Mouse (Mus musculus) embryonic facial prominence, embryonic 13.5 days (tissue): Measurements from ENCODE around the gene Fam208b. TPM values are rescaled to one million over a fixed set of nuclear protein-coding genes. Genes with fewer than 3 reads are reported as not detected.

Source experiments
- ATAC-seq: fragments of 200-750 bp; cut with Nextera tagmentation; 2 replicates; pipeline ENCODE4 v1.8.0; 2017; ENCODE audit warnings: low read depth; ENCODE audit not compliant: insufficient number of reproducible peaks, insufficient read depth, low FRiP score, low TSS enrichment
- H3K27ac ChIP-seq: fragments of 300-500 bp; sonication (generic); 2 replicates; pipeline ENCODE4 v1.5.1; 2015; ENCODE audit warnings: moderate library complexity, mild to moderate bottlenecking, inconsistent platforms
- H3K27me3 ChIP-seq: fragments of 300-500 bp; sonication (generic); 2 replicates; pipeline ENCODE4 v1.6.1; 2015; ENCODE audit warnings: mild to moderate bottlenecking, inconsistent platforms
- H3K36me3 ChIP-seq: fragments of 300-500 bp; sonication (generic); 2 replicates; pipeline ENCODE4 v1.6.1; 2015; ENCODE audit warnings: mild to moderate bottlenecking, inconsistent platforms
- H3K4me1 ChIP-seq: fragments of 300-500 bp; sonication (generic); 2 replicates; pipeline ENCODE4 v1.6.1; 2015; ENCODE audit warnings: inconsistent platforms
- H3K4me2 ChIP-seq: fragments of 300-500 bp; sonication (generic); 2 replicates; pipeline ENCODE4 v1.6.1; 2015; ENCODE audit warnings: moderate library complexity, mild to moderate bottlenecking, inconsistent platforms
- H3K4me3 ChIP-seq: fragments of 300-500 bp; sonication (generic); 2 replicates; pipeline ENCODE4 v1.5.1; 2015; ENCODE audit warnings: mild to moderate bottlenecking, inconsistent platforms
- H3K9ac ChIP-seq: fragments of 300-500 bp; sonication (generic); 2 replicates; pipeline ENCODE4 v1.6.1; 2015; ENCODE audit warnings: mild to moderate bottlenecking, inconsistent platforms
- H3K9me3 ChIP-seq: fragments of 300-500 bp; sonication (generic); 2 replicates; pipeline ENCODE4 v1.6.1; 2016; ENCODE audit warnings: inconsistent platforms
- WGBS: fragments of 180-500 bp; shearing (Covaris S2); methylation state at CpG from one replicate; pipeline ENCODE4 v1.1.7; 2015; ENCODE audit warnings: mixed read lengths; 5-methylcytosine and 5-hydroxymethylcytosine counted together
- polyA plus RNA-seq: library from polyadenylated mRNA; unstranded; fragments of >200 nt; fragmentation: Nextera tagmentation; extraction: Ambion mirVana; gene quantifications from 2 replicates; pipeline ENCODE4 v1.2.1, GENCODE M21; 2015

Gene Fam208b
- polyA plus RNA-seq, result 23.4 and 25.0 TPM in 2 replicates

DNA sequence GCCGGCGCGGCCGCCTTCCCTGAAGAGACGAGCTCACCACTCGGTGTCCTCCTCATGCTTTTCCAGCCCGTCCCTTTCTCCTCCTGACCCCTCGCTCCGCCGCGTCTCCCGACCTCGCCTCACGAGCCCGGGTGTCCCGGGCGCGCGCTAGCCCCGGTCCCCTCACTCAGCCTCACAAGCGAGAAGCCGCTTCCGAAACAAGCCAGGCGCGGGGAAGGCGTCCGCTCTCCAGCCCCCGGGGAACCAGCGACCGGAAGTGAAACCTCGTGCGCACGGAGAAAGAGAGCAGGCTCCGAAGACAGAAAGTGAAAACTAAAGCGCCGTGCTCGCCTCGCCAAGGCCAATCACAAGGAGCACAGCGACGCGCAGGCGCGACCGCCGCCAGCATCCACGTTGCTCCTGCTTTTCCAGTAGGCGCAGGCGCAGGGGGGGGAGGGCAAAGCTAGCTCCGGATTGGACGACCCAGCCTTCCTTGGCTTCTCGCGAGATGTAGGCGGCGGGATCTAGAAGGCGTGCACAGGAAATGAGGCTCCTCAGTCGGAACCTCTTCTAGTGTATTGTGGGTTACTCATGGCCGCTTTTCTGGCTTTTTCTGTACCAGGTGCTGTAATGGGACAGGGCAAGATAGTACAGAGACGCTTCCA lies at the start of gene Fam208b:
Gene Fam208b, minus strand, starts transcription at position 314 of the 644 bp plus-strand sequence.
- no peaks in the 10 kb centered on the region for H3K9me3 ChIP-seq
- peak; percentile 99 for ATAC-seq
- H3K4me2 ChIP-seq, result peak within 1 kb of the TSS; percentile 70
- peak within 1 kb of the TSS; percentile 96 for H3K4me3 ChIP-seq
- H3K27ac ChIP-seq, result peak within 1 kb of the TSS; percentile 96
- H3K36me3 ChIP-seq, result no peaks in the 10 kb centered on the region
- H3K9ac ChIP-seq, result peak within 1 kb of the TSS; percentile 92
- peaks cover 5% of the 10 kb centered on the region; the same call in 1 of the 2 replicates for H3K27me3 ChIP-seq
- WGBS, result under 1% methylated on average over 58 of the region's 58 CpGs
- no peaks in the 10 kb centered on the region for H3K4me1 ChIP-seq

GRCm38 (mm10) chr13:3659163-3660160 lies 48.6 kb upstream of the Fam208b start:
- Histone ChIP-seq H3K4me3 (no peak overlapping the region), H3K36me3 (no peaks in the 10 kb centered on the region), H3K27ac (no peak overlapping the region), H3K27me3 (no peaks in the 10 kb centered on the region), H3K9me3 (no peaks in the 10 kb centered on the region), H3K4me1 (no peaks in the 10 kb centered on the region), H3K4me2 (no peak overlapping the region), H3K9ac (no peak overlapping the region)
- 68% methylated on average over 16 of the region's 16 CpGs for WGBS
- no peak for ATAC-seq

DNA sequence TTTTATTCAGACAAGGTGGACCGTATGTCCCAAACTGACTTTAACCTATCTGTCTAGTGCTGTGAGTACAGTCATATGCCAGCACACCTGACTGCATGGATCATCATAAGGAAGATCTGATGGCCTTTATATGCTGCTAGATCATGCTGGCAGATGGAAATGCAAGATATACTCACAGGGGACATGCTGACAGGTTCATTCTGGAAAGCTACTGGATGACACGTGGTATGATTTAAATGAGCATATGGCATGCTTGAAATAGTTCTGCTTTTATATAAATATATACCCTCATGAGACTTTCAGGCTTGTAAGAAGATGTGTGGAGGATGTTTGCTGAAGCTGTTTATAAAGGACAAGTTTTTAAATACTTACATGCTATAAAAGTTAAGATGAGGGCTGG lies 43.5 kb upstream of the Fam208b start:
- H3K27ac ChIP-seq, result no peak overlapping the region
- H3K4me1 ChIP-seq, result no peaks in the 10 kb centered on the region
- ATAC-seq, result no peak
- H3K9ac ChIP-seq, result no peak overlapping the region
- H3K4me2 ChIP-seq, result no peak overlapping the region
- peaks cover 26% of the 10 kb centered on the region for H3K36me3 ChIP-seq
- WGBS, result 85% methylated on average over 2 of the region's 2 CpGs
- no peaks in the 10 kb centered on the region for H3K27me3 ChIP-seq
- H3K9me3 ChIP-seq, result no peaks in the 10 kb centered on the region
- H3K4me3 ChIP-seq, result no peak overlapping the region

DNA sequence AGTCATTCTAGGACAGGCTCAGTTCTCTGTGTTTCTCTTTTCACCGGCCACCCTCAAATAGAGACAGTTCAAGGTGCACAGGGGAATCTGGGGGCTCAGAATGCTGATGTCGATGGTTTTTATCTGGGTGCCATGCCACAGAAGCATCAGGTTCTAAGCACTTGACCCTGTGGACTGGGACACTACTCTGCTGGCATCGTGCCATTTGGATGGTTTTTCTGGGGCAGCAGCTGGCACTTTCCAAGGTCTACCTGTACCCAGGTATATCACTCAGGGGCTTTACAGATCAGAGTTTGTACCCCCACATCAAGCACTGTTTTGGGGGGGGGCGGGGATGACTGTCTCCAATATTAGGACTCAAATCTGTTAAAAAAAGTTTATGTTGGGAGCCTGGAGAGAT lies 39.7 kb upstream of the Fam208b start:
- H3K4me3 ChIP-seq, result no peak overlapping the region
- no peaks in the 10 kb centered on the region for H3K4me1 ChIP-seq
- H3K27me3 ChIP-seq, result no peaks in the 10 kb centered on the region
- no peak overlapping the region for H3K9ac ChIP-seq
- peaks cover 43% of the 10 kb centered on the region for H3K36me3 ChIP-seq
- no peaks in the 10 kb centered on the region for H3K9me3 ChIP-seq
- H3K4me2 ChIP-seq, result no peak overlapping the region
- WGBS, result 91% methylated on average over 4 of the region's 4 CpGs
- ATAC-seq, result no peak
- H3K27ac ChIP-seq, result no peak overlapping the region

DNA sequence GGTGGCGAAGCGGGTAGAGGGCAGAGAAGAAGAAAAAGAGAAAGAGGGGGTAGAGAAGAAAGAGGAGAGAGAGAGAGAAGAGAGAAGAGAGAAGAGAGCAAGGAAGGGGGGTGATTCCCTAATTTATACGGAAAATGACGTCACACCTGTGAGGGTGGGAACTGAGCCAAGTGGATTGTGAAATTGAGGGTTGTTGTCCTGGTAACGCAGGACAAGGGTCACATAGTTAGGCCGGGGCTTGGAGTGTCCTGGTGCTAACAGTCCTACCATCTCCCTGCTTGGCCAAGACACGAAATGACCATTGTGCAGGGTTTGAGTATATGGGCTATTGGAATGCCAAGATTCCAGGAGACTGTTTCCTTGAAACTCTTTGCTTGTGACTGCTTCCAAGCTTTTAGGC lies 35.7 kb upstream of the Fam208b start:
- H3K27ac ChIP-seq, result no peak overlapping the region
- H3K4me2 ChIP-seq, result no peak overlapping the region
- no peak for ATAC-seq
- H3K9ac ChIP-seq, result no peak overlapping the region
- H3K4me3 ChIP-seq, result no peak overlapping the region
- no peaks in the 10 kb centered on the region for H3K9me3 ChIP-seq
- peaks cover 36% of the 10 kb centered on the region for H3K36me3 ChIP-seq
- no peaks in the 10 kb centered on the region for H3K27me3 ChIP-seq
- 96% methylated on average over 7 of the region's 7 CpGs for WGBS
- no peaks in the 10 kb centered on the region for H3K4me1 ChIP-seq

GRCm38 (mm10) chr13:3645919-3646318 lies 35.0 kb upstream of the Fam208b start:
- Histone ChIP-seq H3K4me3 (no peak overlapping the region), H3K9me3 (no peaks in the 10 kb centered on the region), H3K4me2 (no peak overlapping the region), H3K27ac (no peak overlapping the region), H3K4me1 (no peaks in the 10 kb centered on the region), H3K36me3 (peaks cover 34% of the 10 kb centered on the region), H3K27me3 (no peaks in the 10 kb centered on the region), H3K9ac (no peak overlapping the region)
- no peak for ATAC-seq
- 89% methylated on average over 3 of the region's 3 CpGs for WGBS

GRCm38 (mm10) chr13:3644871-3645270 lies 34.0 kb upstream of the Fam208b start:
- Histone ChIP-seq H3K4me1 (no peaks in the 10 kb centered on the region), H3K9ac (no peak overlapping the region), H3K4me3 (no peak overlapping the region), H3K9me3 (no peaks in the 10 kb centered on the region), H3K27ac (no peak overlapping the region), H3K27me3 (no peaks in the 10 kb centered on the region), H3K4me2 (no peak overlapping the region), H3K36me3 (peaks cover 27% of the 10 kb centered on the region)
- ATAC-seq, result no peak
- WGBS, result 92% methylated on average over 5 of the region's 5 CpGs

- Histone ChIP-seq H3K9ac (no peak overlapping the region), H3K4me3 (no peak overlapping the region), H3K27me3 (no peaks in the 10 kb centered on the region), H3K9me3 (no peaks in the 10 kb centered on the region), H3K4me1 (no peaks in the 10 kb centered on the region), H3K27ac (no peak overlapping the region), H3K36me3 (peaks cover 20% of the 10 kb centered on the region), H3K4me2 (no peak overlapping the region)
- 87% methylated on average over 5 of the region's 5 CpGs for WGBS
- ATAC-seq, result no peak
These were observed 31.6 kb upstream of the Fam208b start for GRCm38 (mm10) chr13:3642538-3642937.

DNA sequence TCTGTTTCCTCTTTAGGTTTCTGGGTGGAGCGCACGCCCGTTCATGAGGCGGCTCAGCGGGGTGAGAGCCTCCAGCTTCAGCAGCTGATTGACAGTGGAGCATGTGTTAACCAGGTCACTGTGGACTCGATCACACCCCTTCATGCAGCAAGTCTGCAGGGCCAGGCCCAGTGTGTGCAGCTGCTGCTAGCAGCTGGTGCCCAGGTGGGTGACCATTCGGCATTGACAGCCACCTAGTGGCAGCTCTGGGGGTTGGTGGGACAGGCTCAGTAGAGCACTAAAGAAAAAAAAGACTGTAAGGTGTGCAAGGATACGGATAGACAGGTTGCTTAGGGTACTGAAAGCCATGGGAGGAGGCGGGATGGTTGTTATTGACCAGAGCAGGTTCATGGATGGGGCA lies 31.1 kb upstream of the Fam208b start:
- WGBS, result 61% methylated on average over 9 of the region's 9 CpGs
- Histone ChIP-seq H3K4me2 (no peak overlapping the region), H3K27me3 (no peaks in the 10 kb centered on the region), H3K4me3 (no peak overlapping the region), H3K27ac (no peak overlapping the region), H3K9ac (no peak overlapping the region), H3K4me1 (no peaks in the 10 kb centered on the region), H3K9me3 (no peaks in the 10 kb centered on the region), H3K36me3 (peaks cover 18% of the 10 kb centered on the region)
- peak; percentile 68; the same call in 1 of the 2 replicates for ATAC-seq

GRCm38 (mm10) chr13:3636797-3637196 lies 25.9 kb upstream of the Fam208b start:
- no peak for ATAC-seq
- H3K36me3 ChIP-seq, result no peaks in the 10 kb centered on the region
- H3K27me3 ChIP-seq, result no peaks in the 10 kb centered on the region
- H3K27ac ChIP-seq, result no peak overlapping the region
- no peak overlapping the region for H3K4me3 ChIP-seq
- 0 out of 2 replicates have a peak, but pooled peaks cover 5% of the 10 kb centered on the region for H3K4me1 ChIP-seq
- no peaks in the 10 kb centered on the region for H3K9me3 ChIP-seq
- no peak overlapping the region for H3K4me2 ChIP-seq
- no peak overlapping the region for H3K9ac ChIP-seq
- 62% methylated on average over 11 of the region's 11 CpGs for WGBS

DNA sequence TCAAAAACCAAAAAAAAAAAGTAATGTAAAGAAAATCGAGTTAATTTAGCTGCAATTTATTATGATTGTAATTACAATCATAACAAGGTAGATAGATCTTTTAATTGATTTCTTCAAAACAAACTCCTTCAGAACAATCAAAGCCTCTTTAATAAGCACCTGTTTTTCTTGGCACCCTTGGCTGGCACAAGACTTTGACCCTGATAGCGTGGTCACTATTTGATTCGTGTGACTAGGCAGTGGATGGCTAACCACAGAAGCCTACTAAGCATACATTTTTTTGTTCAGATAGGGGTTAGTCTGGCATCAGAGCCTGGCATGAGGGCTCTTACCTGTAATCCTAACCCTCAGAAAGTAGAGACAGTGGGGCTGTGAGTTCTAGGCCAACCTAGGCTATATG lies 24.2 kb upstream of the Fam208b start:
- Histone ChIP-seq H3K4me2 (no peak overlapping the region), H3K27ac (no peak overlapping the region), H3K9ac (no peak overlapping the region), H3K27me3 (no peaks in the 10 kb centered on the region), H3K9me3 (no peaks in the 10 kb centered on the region), H3K36me3 (no peaks in the 10 kb centered on the region), H3K4me1 (0 out of 2 replicates have a peak, but pooled peaks cover 5% of the 10 kb centered on the region), H3K4me3 (no peak overlapping the region)
- ATAC-seq, result no peak
- 92% methylated on average over 3 of the region's 3 CpGs for WGBS
